Mouse (Mus musculus) limb, embryonic 15.5 days (tissue): ENCODE data around the gene Kdm2a. TPM values are rescaled to one million over a fixed set of nuclear protein-coding genes. Genes with fewer than 3 reads are reported as not detected.

ENCODE experiments used
- polyA plus RNA-seq: library from polyadenylated mRNA; unstranded; fragments of >200 nt; fragmentation: Nextera tagmentation; extraction: Ambion mirVana; gene quantifications from 2 replicates; pipeline ENCODE4 v1.2.1, GENCODE M21; 2015

The Kdm2a gene
- polyA plus RNA-seq, 1 experiment from 2014 or later, result 41.2 TPM

Other genes starting within 250 kb of the Kdm2a start
- 169 and 170 TPM in 2 replicates for gene Coro1b, start 249.7 kb downstream of the Kdm2a start, polyA plus RNA-seq
- 7.4 and 9.5 TPM in 2 replicates for gene Ptprcap, start 244.7 kb downstream of the Kdm2a start, polyA plus RNA-seq
- 68.8 and 79.3 TPM in 2 replicates for gene Rps6kb2, start 234.9 kb downstream of the Kdm2a start, polyA plus RNA-seq
- 1.8 and 2.7 TPM in 2 replicates for gene Carns1, start 222.8 kb downstream of the Kdm2a start, polyA plus RNA-seq
- 3.9 and 4.5 TPM in 2 replicates for gene Tbc1d10c, start 207.0 kb downstream of the Kdm2a start, polyA plus RNA-seq
- 759 and 834 TPM in 2 replicates for gene Ppp1ca, start 206.2 kb downstream of the Kdm2a start, polyA plus RNA-seq
- 31.6 and 33.5 TPM in 2 replicates for gene Rad9a, start 196.6 kb downstream of the Kdm2a start, polyA plus RNA-seq
- gene Clcf1, start 184.0 kb downstream of the Kdm2a start, polyA plus RNA-seq, result 8.1 and 8.4 TPM in 2 replicates
- not detected in 2 replicates for gene AC109138.7, start 183.9 kb downstream of the Kdm2a start, polyA plus RNA-seq
- 27.7 and 35.9 TPM in 2 replicates for gene Pold4, start 166.4 kb downstream of the Kdm2a start, polyA plus RNA-seq
- 29.4 and 32.7 TPM in 2 replicates for gene Ssh3, start 129.1 kb downstream of the Kdm2a start, polyA plus RNA-seq
- gene Ankrd13d, start 115.1 kb downstream of the Kdm2a start, polyA plus RNA-seq, result 11.8 TPM in 2 replicates
- 18.5 and 20.5 TPM in 2 replicates for gene Grk2, start 92.1 kb downstream of the Kdm2a start, polyA plus RNA-seq
- 45.2 and 53.6 TPM in 2 replicates for gene Rhod, start 41.1 kb upstream of the Kdm2a start, polyA plus RNA-seq
- gene Syt12, start 79.2 kb upstream of the Kdm2a start, polyA plus RNA-seq, result 0.55 and 0.76 TPM in 2 replicates
- gene 2010003K11Rik, start 100.3 kb upstream of the Kdm2a start, polyA plus RNA-seq, result not detected in 2 replicates
- 16.2 and 16.5 TPM in 2 replicates for gene Pcx, start 112.2 kb upstream of the Kdm2a start, polyA plus RNA-seq
- 3.3 and 5.3 TPM in 2 replicates for gene Lrfn4, start 217.4 kb upstream of the Kdm2a start, polyA plus RNA-seq
- 63.9 and 64.8 TPM in 2 replicates for gene Rce1, start 227.4 kb upstream of the Kdm2a start, polyA plus RNA-seq